Mouse (Mus musculus) monocyte, adult 5-6 weeks (primary cell): ENCODE data around the gene Fgf22. TPM values are rescaled to one million over a fixed set of nuclear protein-coding genes. Genes with fewer than 3 reads are reported as not detected.

Source experiments
- ATAC-seq: fragments of 153-309, 156-312 bp; replicated peaks from 2 replicates; pipeline ENCODE4 v1.8.0; 2017; ENCODE audit warnings: mild to moderate bottlenecking; ENCODE audit not compliant: low TSS enrichment, insufficient number of reproducible peaks, severe bottlenecking, poor library complexity, low FRiP score
- total RNA-seq: library from RNA; stranded (forward); fragments of 200-1000, 200-491, 200-594 nt; gene quantifications from 3 replicates; pipeline ENCODE4 v1.2.3, GENCODE M21; 2017

The Fgf22 gene
- total RNA-seq, 1 experiment from 2014 or later = not detected

DNA sequence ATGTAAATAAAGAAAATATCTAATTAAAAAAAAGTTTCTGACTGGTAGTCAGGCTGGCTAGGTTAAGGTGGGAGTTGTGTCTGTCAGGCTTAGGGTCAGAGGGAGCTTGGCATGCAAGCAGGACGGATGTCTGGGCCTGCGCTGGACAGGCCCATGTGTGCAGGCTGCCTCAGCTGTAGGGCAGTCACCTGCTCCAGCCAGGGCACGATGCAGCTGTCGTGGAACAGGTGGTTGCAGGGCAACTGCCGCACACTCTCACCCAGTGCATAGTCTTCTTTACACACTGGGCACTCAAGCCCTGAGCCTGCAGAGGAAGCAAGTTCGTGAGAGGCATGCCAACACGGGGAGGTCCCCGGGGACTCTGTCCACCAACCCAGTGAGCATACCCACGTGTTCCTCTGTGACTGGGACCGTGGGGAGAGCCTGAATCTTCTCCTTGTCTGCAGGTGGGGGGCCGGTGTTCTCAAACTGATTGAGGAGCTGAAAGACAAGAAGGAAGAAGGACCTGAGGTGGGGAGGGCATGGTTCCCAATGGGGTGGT is 5.8 kb downstream of the Fgf22 start:
- no peak for ATAC-seq

DNA sequence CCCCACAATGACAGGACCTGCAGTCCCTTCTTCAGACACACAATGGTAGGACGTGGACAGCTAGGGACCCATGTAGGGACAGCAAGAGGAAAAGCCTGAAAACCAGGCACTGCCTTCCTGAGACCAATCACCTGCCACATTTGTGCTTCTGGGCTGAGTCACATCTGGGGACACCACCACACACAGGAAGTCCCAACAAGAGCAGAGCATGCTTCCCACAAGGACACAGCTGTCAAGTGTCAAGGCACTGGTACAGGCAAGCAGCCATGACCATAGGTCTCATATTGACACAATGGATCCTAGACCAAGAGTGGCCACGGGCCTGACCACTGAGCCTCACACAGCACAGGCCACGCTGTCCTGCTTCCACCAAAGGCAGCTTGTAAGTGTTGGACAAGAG is 8.0 kb downstream of the Fgf22 start:
- no peak for ATAC-seq

DNA sequence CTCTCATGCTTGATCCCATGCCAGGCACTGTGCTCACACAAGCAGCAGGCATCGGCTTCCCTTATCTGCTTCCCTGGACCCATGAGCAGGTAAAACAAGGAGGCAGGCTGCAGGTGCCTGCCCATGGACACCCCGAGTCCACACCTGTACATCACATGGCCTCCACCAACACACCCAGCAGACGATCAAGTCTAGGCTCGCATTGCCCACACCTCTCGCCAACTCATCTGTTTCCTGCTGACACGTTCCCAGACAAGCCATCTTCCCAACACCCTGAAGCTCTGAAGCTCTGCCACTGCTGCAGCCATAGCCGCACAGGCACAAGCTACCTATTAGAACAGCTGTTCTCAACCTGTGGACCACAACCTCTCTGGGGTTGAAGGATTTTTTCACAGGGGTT is 9.4 kb downstream of the Fgf22 start:
- ATAC-seq = no peak

DNA sequence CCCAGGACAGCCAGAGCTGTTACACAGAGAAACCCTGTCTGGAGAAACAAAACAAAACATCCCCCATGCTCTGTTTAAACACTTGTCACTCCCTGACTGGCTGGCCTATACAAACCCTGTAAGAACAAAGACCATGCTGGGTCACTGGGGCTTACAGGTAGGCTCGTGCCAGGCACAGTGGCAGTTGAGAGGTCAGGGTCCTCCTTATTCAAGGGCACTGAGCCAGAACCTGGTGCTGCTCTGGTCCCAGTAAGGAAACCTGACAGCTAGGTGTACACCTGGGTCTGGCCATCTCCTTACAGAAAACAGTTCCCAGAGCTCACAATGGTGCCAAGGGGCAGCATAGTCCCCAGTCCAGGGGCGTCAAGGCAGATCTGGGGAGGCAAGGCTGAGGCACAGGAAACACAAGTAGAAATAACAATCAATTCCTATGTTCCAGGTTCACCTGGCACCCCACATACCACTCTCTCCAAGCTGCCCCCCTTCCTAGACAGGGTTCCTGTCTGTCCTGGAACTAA is 10.4 kb downstream of the Fgf22 start:
- ATAC-seq = no peak

DNA sequence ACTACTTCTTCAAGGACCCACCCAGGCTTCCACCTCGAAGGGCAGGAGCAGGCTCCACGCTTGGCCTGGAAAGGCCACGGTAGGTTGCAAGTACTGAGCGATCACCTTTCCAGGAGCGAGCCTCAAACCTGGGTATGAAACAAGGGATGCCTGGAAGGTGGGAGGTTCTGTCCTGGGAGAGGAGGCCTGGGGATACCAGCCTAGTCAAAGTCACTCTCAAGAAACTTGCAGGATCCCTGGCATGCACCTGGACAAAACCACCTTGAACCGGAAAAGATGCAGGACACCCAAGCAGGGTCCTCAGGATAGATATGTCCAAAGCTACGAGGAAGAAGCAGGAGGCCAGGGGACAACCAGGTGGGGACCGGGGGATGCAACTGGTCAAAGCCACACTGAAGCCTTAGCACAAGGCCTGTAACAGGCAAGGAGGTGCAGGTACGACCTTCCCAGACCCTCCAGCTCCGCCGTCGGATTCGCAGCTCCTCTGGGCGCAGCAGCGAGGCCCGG is 11.2 kb downstream of the Fgf22 start:
- ATAC-seq = no peak

DNA sequence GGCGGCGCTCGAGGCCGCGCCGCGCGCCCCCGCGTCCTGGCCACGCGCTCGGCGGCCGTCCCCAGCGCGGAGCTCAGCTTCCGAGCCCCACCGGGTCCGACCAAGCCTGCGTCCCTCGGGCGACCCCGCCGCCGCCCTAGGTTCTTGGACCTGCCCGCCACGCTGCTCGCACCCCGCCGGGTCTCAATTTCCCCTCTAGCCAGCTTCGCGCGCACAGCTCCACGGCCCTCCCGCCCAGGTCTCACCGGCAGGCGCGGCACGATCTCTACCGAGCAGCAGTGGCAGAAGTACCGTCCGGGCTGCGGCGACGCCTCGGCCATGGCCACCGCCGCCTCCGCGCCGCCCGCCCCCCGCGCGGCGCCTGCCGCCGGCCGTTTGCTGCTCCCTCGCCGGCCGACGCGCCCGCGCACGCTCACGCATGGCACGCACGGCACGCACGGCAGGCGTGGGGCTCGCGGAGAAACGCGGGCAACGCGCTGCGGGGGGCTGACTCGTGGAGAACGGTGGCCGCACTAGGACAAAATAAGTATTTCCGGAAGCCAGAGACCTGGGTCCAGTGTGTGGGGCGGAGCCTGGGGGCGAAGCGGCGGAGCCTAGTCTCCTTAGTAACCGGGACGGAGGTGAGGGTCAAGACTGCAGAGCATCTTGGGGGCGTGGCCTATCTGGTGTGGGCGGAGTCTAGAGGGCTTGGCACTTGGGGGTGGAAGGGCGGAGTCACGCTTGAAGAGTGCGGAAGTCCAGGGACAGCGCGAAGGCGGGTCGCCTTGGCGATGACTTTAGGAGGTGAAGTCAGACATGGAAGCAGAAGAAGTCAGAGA is 11.8 kb downstream of the Fgf22 start, which contains the start of gene Rnf126:
TSS of gene Rnf126 (minus strand) at position 445 of the 818 bp plus-strand sequence.
- ATAC-seq = peak; percentile 92

DNA sequence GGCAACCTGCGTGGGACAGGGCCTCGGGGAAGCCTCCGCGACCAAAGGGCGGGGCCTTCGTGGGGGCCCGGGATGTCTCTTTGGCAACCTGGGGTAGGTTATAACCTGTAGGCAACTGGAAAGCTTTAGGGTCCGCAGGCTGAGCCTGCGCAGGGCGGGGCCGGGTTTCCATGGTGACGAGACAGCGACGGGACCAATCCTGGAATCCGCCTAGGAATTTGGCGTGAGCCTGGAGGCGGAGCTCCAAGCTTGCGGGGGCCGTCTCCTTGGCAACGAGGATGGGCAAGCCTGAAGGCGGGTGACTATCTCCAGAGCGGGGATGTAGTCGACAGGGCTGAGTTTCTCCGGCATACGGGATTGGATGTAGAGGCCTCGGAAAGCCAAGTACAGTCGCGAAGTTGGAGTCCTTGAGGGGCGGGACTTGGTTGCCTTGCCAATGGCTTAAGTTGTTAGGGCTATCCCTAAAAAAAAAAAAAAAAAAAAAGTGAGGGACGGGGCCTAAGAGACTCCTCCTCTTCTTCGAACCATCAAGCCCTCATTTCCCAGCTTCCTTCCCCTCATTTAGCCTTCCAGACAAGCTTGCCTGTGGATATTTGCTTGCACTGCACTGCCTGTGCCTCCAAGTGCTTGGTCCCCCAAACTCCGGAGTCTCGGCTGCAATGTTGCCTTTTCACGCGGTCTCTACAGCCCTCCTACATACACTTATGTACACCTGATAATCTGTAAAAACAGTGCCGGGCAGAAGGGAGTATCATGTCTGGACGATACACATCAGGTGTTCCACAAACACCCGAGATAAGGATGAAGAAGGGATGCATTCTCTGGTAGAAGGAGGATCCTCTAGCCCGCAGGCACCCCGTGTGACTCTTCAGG is 12.7 kb downstream of the Fgf22 start:
- ATAC-seq = peak; percentile 14; the same call in 1 of the 2 replicates

DNA sequence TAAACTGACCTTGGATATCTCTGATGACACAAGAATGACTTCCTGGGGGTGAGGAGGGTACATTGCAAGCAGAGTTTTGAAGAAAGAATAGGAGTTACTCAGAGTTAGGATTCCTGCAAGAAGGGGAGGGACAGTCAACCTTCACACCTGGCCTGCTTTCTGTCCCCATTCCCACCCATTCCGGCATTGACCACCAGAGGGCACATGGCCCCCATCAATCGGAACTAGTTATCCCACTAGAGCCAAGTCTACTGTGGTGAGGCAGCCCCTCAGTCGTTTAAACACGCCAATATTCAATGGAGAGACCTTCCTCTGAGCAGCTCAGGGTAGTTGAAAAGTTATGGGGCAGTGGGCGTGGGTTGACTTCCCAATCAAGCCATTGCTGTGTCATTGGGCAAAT is 13.5 kb downstream of the Fgf22 start:
- ATAC-seq = no peak

DNA sequence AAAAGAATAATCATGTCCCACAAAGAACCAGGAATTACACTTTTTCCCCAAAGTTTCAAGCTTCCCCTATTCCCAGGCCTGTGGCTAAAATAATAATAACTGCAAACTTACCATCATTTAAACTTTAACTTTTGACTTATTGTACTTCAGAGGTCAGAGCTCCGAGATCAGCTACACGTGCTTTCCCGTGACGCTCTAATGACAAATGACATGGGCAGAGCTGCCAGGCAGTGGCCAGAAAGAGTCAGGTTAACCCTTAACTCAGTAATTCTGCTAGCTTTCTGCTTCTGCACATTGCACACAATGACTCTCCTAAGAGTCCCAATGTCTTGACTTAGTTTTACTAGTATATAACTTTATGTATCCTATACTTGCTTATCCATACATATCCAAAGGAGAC is 14.5 kb downstream of the Fgf22 start:
- no peak for ATAC-seq

DNA sequence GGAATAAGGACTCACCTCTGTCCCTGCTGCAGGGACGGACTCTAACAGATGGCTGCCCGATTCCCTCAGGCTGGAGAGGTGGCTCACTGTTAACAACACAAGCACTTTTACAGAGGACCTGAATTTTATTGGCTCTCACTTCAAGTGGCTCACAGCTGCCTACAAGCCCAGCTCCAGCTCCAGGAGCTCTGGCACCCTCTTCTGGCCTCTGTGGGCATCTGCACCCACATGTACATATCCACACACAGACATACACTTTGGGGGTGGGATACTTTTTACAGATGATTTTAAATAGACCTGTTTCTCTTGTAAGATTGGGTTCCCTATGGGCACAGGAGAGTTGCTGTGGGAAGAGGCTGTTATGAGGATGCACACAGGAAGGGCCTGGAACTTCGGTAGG is 17.4 kb downstream of the Fgf22 start:
- no peak for ATAC-seq

DNA sequence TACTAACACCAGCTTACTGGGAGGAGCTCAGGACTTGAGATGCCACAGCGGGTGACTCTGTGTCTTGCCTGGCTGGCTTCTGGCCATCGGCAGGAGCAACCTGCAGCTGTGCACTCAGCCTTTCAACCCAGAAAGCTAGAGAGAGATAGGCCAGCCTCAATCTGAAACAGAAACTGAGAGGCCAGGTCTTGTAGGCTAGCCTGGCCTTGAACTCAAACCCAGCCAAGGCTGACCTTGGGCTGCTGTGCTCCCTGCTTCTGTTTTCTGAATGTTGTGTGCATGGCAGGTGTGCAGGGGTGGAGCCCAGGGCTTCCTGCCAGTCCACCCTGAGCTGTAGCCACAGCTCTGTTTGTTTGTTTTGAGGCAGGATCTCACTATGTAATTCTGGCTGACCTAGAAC is 18.3 kb downstream of the Fgf22 start:
- ATAC-seq = no peak

DNA sequence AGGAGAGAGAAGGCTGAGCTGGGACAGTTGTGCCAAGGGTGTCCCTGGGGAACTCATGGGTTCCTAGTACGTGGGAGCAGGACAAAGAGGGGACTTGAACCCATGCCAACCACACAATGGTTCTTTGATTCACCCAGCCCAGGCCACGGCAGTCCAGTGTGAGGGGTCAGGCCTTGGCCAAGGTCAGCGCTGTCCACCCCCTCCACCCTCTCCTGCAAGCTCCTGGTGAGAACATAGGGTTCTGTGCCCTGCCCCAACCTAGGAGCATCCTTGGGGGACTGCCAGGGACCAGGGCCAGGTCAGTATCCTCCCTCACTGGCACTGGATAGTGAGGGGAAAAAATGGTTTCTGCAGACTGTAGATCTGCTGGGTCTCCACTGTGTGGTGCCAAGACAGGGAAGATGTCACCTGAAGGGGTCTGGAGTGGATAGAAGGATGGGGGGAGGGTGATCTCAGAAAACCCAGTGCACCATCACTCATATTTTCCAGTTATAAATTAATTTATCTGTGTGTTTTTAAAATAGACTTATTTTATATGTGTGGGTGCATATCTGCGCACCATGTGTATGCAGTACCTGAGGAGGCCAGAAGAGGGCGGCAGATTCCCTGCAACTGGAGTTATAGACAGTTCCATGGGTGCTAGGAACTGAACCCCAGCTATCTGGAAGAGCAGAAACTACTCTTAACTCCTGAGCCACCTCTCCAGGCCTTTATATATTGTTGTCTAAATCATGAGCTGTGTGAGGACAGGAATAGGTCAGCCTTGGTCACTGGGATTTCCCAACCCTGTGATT is 19.8 kb downstream of the Fgf22 start:
- ATAC-seq = no peak

DNA sequence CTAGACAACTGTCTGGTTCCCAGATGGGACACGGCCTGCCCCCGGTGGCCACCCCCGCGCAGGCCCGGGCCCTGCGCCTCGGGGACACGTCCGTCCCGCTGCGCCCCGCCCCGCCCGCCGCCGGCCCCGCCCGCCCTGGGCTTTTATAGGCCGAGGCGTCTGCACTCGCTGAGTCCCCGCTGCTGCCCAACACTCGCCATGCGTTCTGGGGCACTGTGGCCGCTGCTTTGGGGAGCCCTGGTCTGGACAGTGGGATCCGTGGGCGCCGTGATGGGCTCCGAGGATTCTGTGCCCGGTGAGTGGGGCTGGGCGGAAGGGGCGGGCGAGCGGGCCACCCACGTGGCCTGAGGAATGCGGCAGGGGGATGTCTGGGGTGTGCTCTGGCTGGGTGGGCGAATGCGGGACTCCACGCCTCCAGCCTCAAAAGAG is 22.2 kb downstream of the Fgf22 start, which contains the start of gene Fstl3:
TSS of gene Fstl3 (plus strand) at position 170 of the 429 bp plus-strand sequence.
- ATAC-seq = no peak

DNA sequence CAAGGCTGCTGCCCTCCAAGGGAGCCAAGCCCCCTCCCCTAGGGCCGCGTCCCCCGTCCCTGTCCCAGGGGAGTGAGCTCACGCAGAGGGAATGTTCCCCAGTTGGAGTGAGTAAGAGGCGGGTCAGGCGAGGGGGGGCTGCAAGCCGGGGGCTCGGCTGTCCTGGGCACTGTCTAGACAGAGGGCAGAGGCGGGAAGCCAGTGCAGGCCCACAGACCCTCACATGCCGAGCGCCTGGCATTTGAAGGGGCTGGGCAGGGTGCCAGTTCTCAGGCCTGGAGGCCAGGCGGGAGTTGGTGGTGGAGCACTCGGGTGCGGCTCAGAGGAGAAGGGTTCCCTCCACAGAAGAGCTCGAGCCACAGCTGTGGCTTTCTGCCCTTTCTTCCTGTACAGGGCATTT is 23.1 kb downstream of the Fgf22 start:
- ATAC-seq = no peak

DNA sequence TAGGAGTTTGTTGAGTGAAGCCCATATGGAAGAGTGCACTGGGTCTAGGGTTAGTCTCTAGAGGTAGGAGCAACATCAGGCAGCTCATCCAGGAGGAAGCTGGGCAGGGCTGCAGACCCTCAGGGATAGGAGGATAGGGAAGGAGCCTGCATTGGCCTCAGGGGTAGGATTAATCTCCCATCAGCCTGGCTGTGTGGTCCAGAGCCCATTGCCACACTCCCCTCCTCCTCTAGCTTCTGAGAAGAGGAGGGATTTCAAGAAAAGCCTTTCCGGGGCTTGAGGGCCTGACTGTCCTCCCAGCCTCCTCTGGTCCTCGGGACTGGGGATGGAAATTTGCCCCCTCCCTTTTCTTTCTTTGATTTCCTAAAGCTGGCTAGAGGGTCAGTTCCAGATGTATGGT is 24.3 kb downstream of the Fgf22 start:
- ATAC-seq = no peak

DNA sequence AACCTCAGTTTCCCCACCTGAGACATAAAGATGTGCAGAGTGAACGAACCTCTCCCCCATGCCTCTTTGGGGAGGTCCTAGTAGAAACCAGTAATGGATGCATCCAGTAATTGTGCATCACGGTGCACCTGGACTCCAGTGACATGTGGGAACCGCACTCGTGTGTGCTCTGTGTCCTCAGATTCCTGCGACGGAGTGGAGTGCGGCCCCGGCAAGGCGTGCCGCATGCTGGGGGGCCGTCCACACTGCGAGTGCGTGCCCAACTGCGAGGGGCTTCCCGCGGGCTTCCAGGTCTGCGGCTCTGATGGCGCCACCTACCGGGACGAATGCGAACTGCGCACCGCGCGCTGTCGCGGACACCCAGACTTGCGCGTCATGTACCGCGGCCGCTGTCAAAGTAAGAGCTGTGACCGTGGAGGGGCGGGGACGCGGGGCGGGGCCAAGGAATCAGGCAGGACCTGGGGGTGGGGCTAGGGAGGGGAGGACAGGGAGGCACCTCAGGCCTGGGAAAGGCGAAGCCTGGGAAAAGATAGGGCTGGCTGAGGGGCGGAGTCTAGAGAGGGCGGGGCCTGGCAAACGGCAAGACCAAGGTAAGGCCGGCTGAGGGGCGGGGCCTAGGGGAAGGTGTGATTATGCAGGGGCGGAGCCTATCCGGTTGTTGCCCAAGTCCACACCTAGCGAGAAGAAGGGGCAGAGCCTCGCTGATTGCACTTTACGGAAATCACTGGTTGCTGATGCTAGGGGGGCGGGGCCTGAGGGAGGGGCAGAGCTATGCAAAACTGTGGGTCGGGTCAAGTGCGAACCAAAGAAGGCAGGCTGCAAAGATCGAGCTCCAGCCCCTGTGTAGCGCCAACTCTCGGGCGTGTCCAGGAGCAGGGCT is 25.1 kb downstream of the Fgf22 start:
- ATAC-seq = peak; percentile 79

DNA sequence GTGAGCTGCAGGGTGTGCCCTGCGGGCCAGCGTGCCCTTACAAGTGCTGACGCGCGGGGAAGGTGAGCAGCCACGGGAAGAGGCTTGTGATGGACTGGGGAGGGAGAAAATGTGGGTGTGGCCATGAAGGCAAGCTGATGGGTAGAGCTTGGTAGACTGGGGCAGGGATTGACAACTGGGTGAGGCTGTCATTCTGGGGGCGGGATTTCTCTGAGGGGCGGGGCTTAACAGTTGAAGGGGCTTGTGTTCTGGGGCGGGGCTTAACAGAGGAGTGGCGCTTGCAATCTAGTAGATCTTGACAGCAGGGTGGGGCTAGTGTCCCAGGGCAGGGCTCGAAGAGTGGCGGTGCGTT is 25.8 kb downstream of the Fgf22 start:
- no peak; the same call in 1 of the 2 replicates for ATAC-seq
